Mouse (Mus musculus) heart, postnatal 0 days (tissue): Measurements from ENCODE around the gene Gprc5c.

Experiments
- CTCF ChIP-seq: IDR thresholded peaks from 2 replicates; pipeline ENCODE4 v1.5.1; 2016; ENCODE audit warnings: antibody characterized with exemption, control low read depth, low read depth
- EP300 ChIP-seq: IDR thresholded peaks from 2 replicates; pipeline ENCODE4 v1.6.1; 2016; ENCODE audit warnings: antibody characterized with exemption, low read depth

DNA sequence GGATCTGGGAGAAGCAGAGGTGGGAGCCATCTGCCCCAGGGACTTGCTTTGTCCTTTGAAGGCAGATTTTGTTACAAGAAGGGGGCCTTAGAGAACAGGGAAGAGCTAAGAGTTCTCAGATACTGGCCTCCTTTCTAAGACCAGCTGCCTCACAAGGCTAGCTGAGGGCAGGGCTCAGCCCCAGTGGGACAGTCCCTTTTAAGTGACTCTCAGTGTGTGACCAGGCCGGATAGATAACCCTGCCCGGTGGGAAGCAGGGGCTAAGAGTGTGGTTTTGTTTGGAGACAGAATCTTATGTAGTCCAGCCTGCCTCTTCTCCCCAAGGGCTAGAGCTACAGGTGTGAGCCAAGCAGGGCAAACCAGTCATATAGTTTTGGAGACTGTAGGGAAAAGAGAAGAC is 1.4 kb upstream of the Gprc5c start:
- TF ChIP-seq CTCF (no peak), EP300 (no peak)
